Mouse (Mus musculus): ENCODE results near the gene Gbf1. TPM values are rescaled to one million over a fixed set of nuclear protein-coding genes. Genes with fewer than 3 reads are reported as not detected.
"Not testable (repeated sequence)": the region's sequence is repeated elsewhere in the genome, so short reads cannot be mapped to it uniquely, and the experiment has no call there.

Gene Gbf1
- polyA plus RNA-seq, 1 experiment from 2014 or later, result 45.0 TPM

DNA sequence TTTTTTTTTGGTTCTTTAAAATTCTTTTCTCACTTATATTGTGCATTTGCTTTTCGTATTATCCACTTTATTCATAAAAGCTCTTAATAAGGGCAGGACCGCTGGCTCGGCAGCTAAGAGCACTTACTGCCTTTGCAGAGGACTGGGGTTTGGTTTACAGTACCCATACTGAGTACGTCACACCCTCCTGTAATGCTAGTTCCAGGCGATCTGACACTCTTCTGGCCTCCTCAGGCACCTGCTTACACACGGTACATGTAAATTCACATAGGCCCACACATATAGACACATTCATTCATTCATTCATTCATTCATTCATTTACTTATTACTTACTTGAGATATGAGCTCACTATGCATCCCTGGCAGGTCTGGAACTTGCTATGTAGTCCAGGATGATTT, 31.4 kb upstream of the Gbf1 start:
- no peak overlapping the region for H3K9ac ChIP-seq (ENCODE audit: low read length)
- no peak overlapping the region for H3K27ac ChIP-seq (replicated peaks in 1 of 2; ENCODE audit: control insufficient read depth in 1 of 2, insufficient read depth in 1 of 2, low read depth in 2 of 2, low read length in 2 of 2)
- no peak overlapping the region for H3K4me2 ChIP-seq (ENCODE audit: low read length)
- H3K27me3 ChIP-seq (ENCODE audit: control insufficient read depth, insufficient read depth, low read length), result no peaks in the 10 kb centered on the region
- no peak for ATAC-seq (ENCODE audit: insufficient number of reproducible peaks, insufficient read depth, low FRiP score, low read depth)
- WGBS, result 70% methylated on average over 6 of the region's 6 CpGs
- H3K4me1 ChIP-seq (ENCODE audit: control insufficient read depth in 2 of 2, insufficient read depth in 2 of 2, low read length in 2 of 2), result no peaks in the 10 kb centered on the region
- H3K9me3 ChIP-seq (ENCODE audit: control insufficient read depth, low read length), result no peaks in the 10 kb centered on the region
- no peaks in the 10 kb centered on the region for H3K36me3 ChIP-seq (ENCODE audit: control insufficient read depth, insufficient read depth, low read length)
- H3K4me3 ChIP-seq (ENCODE audit: control insufficient read depth in 1 of 2, insufficient read depth in 1 of 2, low read depth in 1 of 2, low read length in 2 of 2), result no peak overlapping the region

DNA sequence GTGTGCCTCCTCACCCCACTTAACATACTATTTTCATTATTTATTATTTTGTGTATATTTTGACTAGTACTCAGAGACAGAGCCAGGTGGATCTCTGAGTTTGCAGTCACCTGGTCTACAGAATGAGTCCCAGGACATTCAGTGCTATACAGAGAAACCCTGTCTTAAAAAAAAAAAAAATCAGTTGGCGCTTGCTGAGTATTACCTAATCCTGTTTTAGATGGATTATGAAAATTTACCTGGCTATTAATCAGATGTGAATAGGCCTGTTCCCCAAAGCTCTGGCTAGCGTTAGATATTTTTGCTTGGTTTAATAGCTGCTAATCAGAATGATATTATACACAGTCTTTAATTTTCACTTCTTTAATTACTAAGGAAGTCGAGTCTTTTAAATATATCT, 28.4 kb upstream of the Gbf1 start:
- no peak for ATAC-seq (ENCODE audit: insufficient number of reproducible peaks, insufficient read depth, low FRiP score, low read depth)

DNA sequence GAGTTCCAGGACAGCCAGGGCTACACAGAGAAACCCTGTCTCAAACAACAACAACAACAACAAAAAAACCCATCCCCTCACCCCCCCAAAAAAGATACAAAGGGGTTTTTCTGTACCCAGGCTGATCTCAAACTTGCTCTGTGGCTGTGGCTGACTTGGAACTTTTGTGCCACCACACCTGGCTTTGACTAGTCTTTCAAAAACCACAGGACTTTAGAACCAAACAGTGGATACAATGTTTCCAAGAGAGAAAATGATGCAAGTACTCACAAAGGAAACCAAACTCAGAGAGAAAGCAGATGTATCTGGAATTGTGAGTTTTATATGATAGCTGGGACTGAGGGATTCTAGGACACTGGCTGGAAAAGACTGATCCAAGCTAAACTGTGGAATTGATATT, 27.7 kb upstream of the Gbf1 start:
- no peak overlapping the region for H3K4me2 ChIP-seq (ENCODE audit: low read length)
- no peaks in the 10 kb centered on the region for H3K36me3 ChIP-seq (ENCODE audit: control insufficient read depth, insufficient read depth, low read length)
- H3K4me1 ChIP-seq (ENCODE audit: control insufficient read depth in 2 of 2, insufficient read depth in 2 of 2, low read length in 2 of 2), result no peaks in the 10 kb centered on the region
- no peak overlapping the region for H3K9ac ChIP-seq (ENCODE audit: low read length)
- peaks cover 4% of the 10 kb centered on the region; the same call in 1 of the 2 replicates for H3K27me3 ChIP-seq (ENCODE audit: control insufficient read depth, insufficient read depth, low read length)
- no peak overlapping the region for H3K4me3 ChIP-seq (ENCODE audit: control insufficient read depth in 1 of 2, insufficient read depth in 1 of 2, low read depth in 1 of 2, low read length in 2 of 2)
- no peak for ATAC-seq (ENCODE audit: insufficient number of reproducible peaks, insufficient read depth, low FRiP score, low read depth)
- no peak overlapping the region for H3K27ac ChIP-seq (replicated peaks in 1 of 2; ENCODE audit: control insufficient read depth in 1 of 2, insufficient read depth in 1 of 2, low read depth in 2 of 2, low read length in 2 of 2)
- H3K9me3 ChIP-seq (ENCODE audit: control insufficient read depth, low read length), result no peaks in the 10 kb centered on the region

More for the DNA sequence above, 28.4 kb upstream of the Gbf1 start:
- Histone ChIP-seq H3K36me3 (ENCODE audit: control insufficient read depth, insufficient read depth, low read length) (no peaks in the 10 kb centered on the region), H3K9ac (ENCODE audit: low read length) (no peak overlapping the region), H3K4me2 (ENCODE audit: low read length) (no peak overlapping the region), H3K4me1 (ENCODE audit: control insufficient read depth in 2 of 2, insufficient read depth in 2 of 2, low read length in 2 of 2) (no peaks in the 10 kb centered on the region), H3K9me3 (ENCODE audit: control insufficient read depth, low read length) (no peaks in the 10 kb centered on the region), H3K27me3 (ENCODE audit: control insufficient read depth, insufficient read depth, low read length) (peaks cover 4% of the 10 kb centered on the region; the same call in 1 of the 2 replicates), H3K4me3 (ENCODE audit: control insufficient read depth in 1 of 2, insufficient read depth in 1 of 2, low read depth in 1 of 2, low read length in 2 of 2) (no peak overlapping the region), H3K27ac (replicated peaks in 1 of 2; ENCODE audit: control insufficient read depth in 1 of 2, insufficient read depth in 1 of 2, low read depth in 2 of 2, low read length in 2 of 2) (no peak overlapping the region)
- WGBS, result 76% methylated on average over 3 of the region's 3 CpGs

GRCm38 (mm10) chr19:46126301-46126700, 26.0 kb upstream of the Gbf1 start:
- Histone ChIP-seq H3K27ac (replicated peaks in 1 of 2; ENCODE audit: control insufficient read depth in 1 of 2, insufficient read depth in 1 of 2, low read depth in 2 of 2, low read length in 2 of 2) (no peak overlapping the region), H3K9ac (ENCODE audit: low read length) (no peak overlapping the region), H3K4me2 (ENCODE audit: low read length) (no peak overlapping the region), H3K9me3 (ENCODE audit: control insufficient read depth, low read length) (no peaks in the 10 kb centered on the region), H3K4me3 (ENCODE audit: control insufficient read depth in 1 of 2, insufficient read depth in 1 of 2, low read depth in 1 of 2, low read length in 2 of 2) (no peak overlapping the region), H3K4me1 (ENCODE audit: control insufficient read depth in 2 of 2, insufficient read depth in 2 of 2, low read length in 2 of 2) (peaks cover 0 to 2% of the 10 kb centered on the region in 2 experiments; a peak in 1 of 4 replicates), H3K36me3 (ENCODE audit: control insufficient read depth, insufficient read depth, low read length) (no peaks in the 10 kb centered on the region), H3K27me3 (ENCODE audit: control insufficient read depth, insufficient read depth, low read length) (peaks cover 16% of the 10 kb centered on the region)
- 80% methylated on average over 4 of the region's 4 CpGs for WGBS
- ATAC-seq (ENCODE audit: insufficient number of reproducible peaks, insufficient read depth, low FRiP score, low read depth), result no peak

GRCm38 (mm10) chr19:46129737-46130136, 22.6 kb upstream of the Gbf1 start:
- H3K27ac ChIP-seq (replicated peaks in 1 of 2; ENCODE audit: control insufficient read depth in 1 of 2, insufficient read depth in 1 of 2, low read depth in 2 of 2, low read length in 2 of 2); H3K9me3 ChIP-seq (ENCODE audit: control insufficient read depth, low read length); H3K9ac ChIP-seq (ENCODE audit: low read length); ATAC-seq (ENCODE audit: insufficient number of reproducible peaks, insufficient read depth, low FRiP score, low read depth); H3K4me2 ChIP-seq (ENCODE audit: low read length); H3K36me3 ChIP-seq (ENCODE audit: control insufficient read depth, insufficient read depth, low read length); H3K4me3 ChIP-seq (ENCODE audit: control insufficient read depth in 1 of 2, insufficient read depth in 1 of 2, low read depth in 1 of 2, low read length in 2 of 2); H3K4me1 ChIP-seq (ENCODE audit: control insufficient read depth in 2 of 2, insufficient read depth in 2 of 2, low read length in 2 of 2): not testable (repeated sequence)
- WGBS, result 70% methylated on average over 6 of the region's 6 CpGs
- peaks cover 47% of the 10 kb centered on the region for H3K27me3 ChIP-seq (ENCODE audit: control insufficient read depth, insufficient read depth, low read length)

DNA sequence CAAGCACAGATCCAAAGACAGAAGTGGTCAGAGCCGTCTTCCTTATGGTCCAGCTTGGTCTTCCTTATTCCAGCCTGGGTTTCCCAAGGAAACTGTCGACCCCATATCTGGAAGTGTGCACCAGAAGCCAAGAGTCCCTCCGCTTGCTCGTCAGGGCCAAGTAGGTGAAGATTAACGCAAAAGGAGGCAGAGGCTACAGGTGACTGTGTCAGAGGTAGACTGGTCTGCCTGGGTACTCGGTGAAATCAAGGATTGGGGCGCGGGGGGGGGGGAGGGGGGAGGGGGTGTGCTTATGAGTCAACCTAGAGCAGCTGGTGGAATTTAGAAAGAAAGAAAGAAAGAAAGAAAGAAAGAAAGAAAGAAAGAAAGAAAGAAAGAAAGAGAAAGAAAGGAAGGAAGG, 21.0 kb upstream of the Gbf1 start:
- Histone ChIP-seq H3K4me3 (ENCODE audit: control insufficient read depth in 1 of 2, insufficient read depth in 1 of 2, low read depth in 1 of 2, low read length in 2 of 2) (peak overlapping the region; percentile 25 to 35), H3K4me1 (ENCODE audit: control insufficient read depth in 2 of 2, insufficient read depth in 2 of 2, low read length in 2 of 2) (peaks cover 7 to 11% of the 10 kb centered on the region in 2 experiments; a peak in 3 of 4 replicates), H3K9me3 (ENCODE audit: control insufficient read depth, low read length) (no peaks in the 10 kb centered on the region), H3K4me2 (ENCODE audit: low read length) (peak overlapping the region; percentile 75), H3K27ac (replicated peaks in 1 of 2; ENCODE audit: control insufficient read depth in 1 of 2, insufficient read depth in 1 of 2, low read depth in 2 of 2, low read length in 2 of 2) (no peak overlapping the region), H3K27me3 (ENCODE audit: control insufficient read depth, insufficient read depth, low read length) (peaks cover 51% of the 10 kb centered on the region), H3K9ac (ENCODE audit: low read length) (no peak overlapping the region), H3K36me3 (ENCODE audit: control insufficient read depth, insufficient read depth, low read length) (no peaks in the 10 kb centered on the region)
- no peak for ATAC-seq (ENCODE audit: insufficient number of reproducible peaks, insufficient read depth, low FRiP score, low read depth)
- WGBS, result 6% methylated on average over 8 of the region's 8 CpGs

DNA sequence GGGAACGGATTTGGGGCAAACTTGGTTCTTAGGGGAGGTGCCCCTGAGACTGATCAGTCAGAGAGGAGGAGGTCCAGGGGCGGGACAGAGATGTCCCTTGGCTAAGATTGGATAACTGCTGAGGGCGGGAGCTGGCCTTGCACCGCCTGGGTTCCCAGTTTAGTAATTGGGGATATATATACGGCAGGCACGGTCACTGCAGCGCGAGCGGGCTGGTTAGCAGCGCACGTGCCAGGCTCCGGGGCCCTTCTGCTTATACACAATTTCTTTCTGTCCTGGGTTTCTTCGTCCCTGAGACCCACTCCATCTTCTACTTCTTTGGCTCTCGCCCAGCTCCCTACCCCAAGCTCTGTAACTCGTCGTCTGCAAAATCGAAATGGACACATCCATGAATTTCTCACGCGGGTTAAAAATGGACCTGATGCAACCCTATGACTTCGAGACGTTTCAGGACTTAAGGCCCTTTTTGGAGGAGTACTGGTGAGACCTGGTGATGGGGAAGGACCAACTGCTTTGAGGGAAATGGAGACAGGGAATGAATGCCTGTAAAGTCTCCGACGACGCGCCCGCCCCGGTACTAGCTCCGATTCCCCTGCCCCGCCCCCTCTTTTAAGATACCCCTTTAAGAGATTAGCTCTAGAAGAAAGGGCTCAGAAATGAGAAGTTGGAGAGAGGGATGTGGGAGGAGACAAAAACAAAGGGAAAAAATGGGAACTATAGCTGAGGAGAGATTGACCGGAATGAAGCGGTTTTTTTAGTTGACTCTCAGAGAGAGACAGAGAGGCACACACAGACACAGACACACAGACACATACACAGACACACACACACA, 20.4 kb upstream of the Gbf1 start, which contains the start of gene Elovl3:
Elovl3 (plus strand) TSS at position 204 of the 832 bp plus-strand sequence.
- peak within 1 kb of the TSS; percentile 75 for H3K4me2 ChIP-seq (ENCODE audit: low read length)
- H3K27me3 ChIP-seq (ENCODE audit: control insufficient read depth, insufficient read depth, low read length), result peaks cover 54% of the 10 kb centered on the region
- peak within 1 kb of the TSS; percentile 36; the same call in 1 of the 2 replicates for H3K9ac ChIP-seq (ENCODE audit: low read length)
- WGBS, result 5% methylated on average over 31 of the region's 31 CpGs
- no peak within 1 kb of the TSS for H3K27ac ChIP-seq (replicated peaks in 1 of 2; ENCODE audit: control insufficient read depth in 1 of 2, insufficient read depth in 1 of 2, low read depth in 2 of 2, low read length in 2 of 2)
- ATAC-seq (ENCODE audit: insufficient number of reproducible peaks, insufficient read depth, low FRiP score, low read depth), result no peak
- no peaks in the 10 kb centered on the region for H3K9me3 ChIP-seq (ENCODE audit: control insufficient read depth, low read length)
- H3K4me3 ChIP-seq (ENCODE audit: control insufficient read depth in 1 of 2, insufficient read depth in 1 of 2, low read depth in 1 of 2, low read length in 2 of 2), result peak within 1 kb of the TSS; percentile 25 to 35
- H3K4me1 ChIP-seq (ENCODE audit: control insufficient read depth in 2 of 2, insufficient read depth in 2 of 2, low read length in 2 of 2), result peaks cover 10 to 17% of the 10 kb centered on the region in 2 experiments; a peak in 3 of 4 replicates
- no peaks in the 10 kb centered on the region for H3K36me3 ChIP-seq (ENCODE audit: control insufficient read depth, insufficient read depth, low read length)

Measured in heart, embryonic 14.5 days (tissue).